ENCODE assay signal across 12 mouse cellular contexts in genomic region chr11:8425226-8425570, GRCm38 (mm10).
DNase-seq lines count a peak whose midpoint lies in the region; ATAC-seq and TF ChIP-seq lines count a peak whose summit lies in the region.
"Had no signal": no experiment of that assay in that cellular context is flagged by ENCODE, and none has a peak within 500 bp of the region (broad histone marks: within the 10 kb centered on the region; RNA-seq: fewer than 3 reads in every experiment).

No protein-coding gene starts in this region.

- H3K9ac ChIP-seq in kidney, postnatal 0 days (ENCODE audit: low read depth, low read length): no peak overlapping the region
- no peak overlapping the region for H3K9ac ChIP-seq in embryonic facial prominence, embryonic 14.5 days (ENCODE audit: low read depth, low read length)
- no peak overlapping the region for H3K9ac ChIP-seq in limb, embryonic 13.5 days
- H3K9ac ChIP-seq: heart, embryonic 12.5 days; liver, embryonic 13.5 days had no signal

- H3K27me3 ChIP-seq in cerebellum, adult 2 months (ENCODE audit: control insufficient read depth, insufficient read depth, low read length): no peaks in the 10 kb centered on the region
- no peaks in the 10 kb centered on the region for H3K27me3 ChIP-seq in kidney, postnatal 0 days (ENCODE audit: insufficient read depth, low read length)
- no peaks in the 10 kb centered on the region for H3K27me3 ChIP-seq in embryonic facial prominence, embryonic 14.5 days (replicated peaks; ENCODE audit: control insufficient read depth, insufficient read depth, low read length)
- H3K27me3 ChIP-seq in limb, embryonic 13.5 days: no peaks in the 10 kb centered on the region
- H3K27me3 ChIP-seq: liver, embryonic 13.5 days had no signal

- H3K4me1 ChIP-seq in cerebellum, adult 2 months (ENCODE audit: control insufficient read depth, insufficient read depth, low read length): peaks cover 9% of the 10 kb centered on the region; the same call in 1 of the 2 replicates
- peaks cover 6% of the 10 kb centered on the region; the same call in 1 of the 2 replicates for H3K4me1 ChIP-seq in kidney, postnatal 0 days (replicated peaks; ENCODE audit: insufficient read depth, low read length)
- H3K4me1 ChIP-seq in embryonic facial prominence, embryonic 14.5 days (ENCODE audit: control insufficient read depth, insufficient read depth, low read length): 0 out of 2 replicates have a peak, but pooled peaks cover 6% of the 10 kb centered on the region
- peaks cover 15% of the 10 kb centered on the region for H3K4me1 ChIP-seq in limb, embryonic 13.5 days
- H3K4me1 ChIP-seq: liver, embryonic 13.5 days had no signal

- peak; percentile 58 to 61 for DNase-seq in cerebellum, adult 2 months
- DNase-seq in cerebellum, adult 11 months: no peak
- DNase-seq in kidney, postnatal 0 days (ENCODE audit: low spot score): no peak
- no peak for DNase-seq in kidney, adult 11 months
- DNase-seq in embryonic facial prominence, embryonic 14.5 days (ENCODE audit: low spot score): no peak
- DNase-seq in left cerebral cortex, postnatal 4 days: no peak
- DNase-seq: liver, embryonic 13.5 days; thymus, adult 2 months had no signal

- no peak overlapping the region for H3K4me2 ChIP-seq in kidney, postnatal 0 days (ENCODE audit: low read length)
- no peak overlapping the region for H3K4me2 ChIP-seq in embryonic facial prominence, embryonic 14.5 days (ENCODE audit: low read depth, low read length)
- H3K4me2 ChIP-seq in limb, embryonic 13.5 days (replicated peaks): no peak overlapping the region
- H3K4me2 ChIP-seq: liver, embryonic 13.5 days had no signal

- no peaks in the 10 kb centered on the region for H3K36me3 ChIP-seq in kidney, postnatal 0 days (ENCODE audit: insufficient read depth, low read length)
- peaks cover 9% of the 10 kb centered on the region for H3K36me3 ChIP-seq in embryonic facial prominence, embryonic 14.5 days (ENCODE audit: control insufficient read depth, insufficient read depth, low read length)
- H3K36me3 ChIP-seq in limb, embryonic 13.5 days: peaks cover 12% of the 10 kb centered on the region
- H3K36me3 ChIP-seq: liver, embryonic 13.5 days had no signal

- TF ChIP-seq POLR2A in cerebellum, adult 2 months (IDR thresholded peaks at IDR 0.05; ENCODE audit: borderline replicate concordance, insufficient read depth, low read length): no peak

- ATAC-seq in kidney, postnatal 0 days (replicated peaks; ENCODE audit: low FRiP score, low read depth): no peak; the same call in 1 of the 2 replicates
- ATAC-seq in embryonic facial prominence, embryonic 14.5 days (ENCODE audit: low read depth): no peak
- 0 out of 2 replicates have a peak, but pooled peaks have one; percentile 3 for ATAC-seq in limb, embryonic 13.5 days (ENCODE audit: low FRiP score, low read depth)
- ATAC-seq in activated CD4-positive, CD25-positive, alpha-beta regulatory T cell, adult 4 months: no peak
- ATAC-seq: inflammation-experienced regulatory T-cells, adult 6 months had no signal

- intact Hi-C loops in left cerebral cortex, postnatal 4 days (cut with DNase I): loop anchor here (5.0 kb wide), 2 partner anchors 97 to 527 kb away; no protein-coding TSS in a partner anchor

- H3K9me3 ChIP-seq in kidney, postnatal 0 days (replicated peaks; ENCODE audit: low read length): no peaks in the 10 kb centered on the region
- H3K9me3 ChIP-seq in embryonic facial prominence, embryonic 14.5 days (ENCODE audit: control insufficient read depth, low read length): no peaks in the 10 kb centered on the region
- no peaks in the 10 kb centered on the region for H3K9me3 ChIP-seq in limb, embryonic 13.5 days
- H3K9me3 ChIP-seq: liver, embryonic 13.5 days had no signal

- TF ChIP-seq CTCF in cerebellum, adult 2 months (IDR thresholded peaks at IDR 0.05; ENCODE audit: borderline replicate concordance, insufficient read depth, low read depth, low read length): no peak
- no peak for TF ChIP-seq CTCF in kidney, postnatal 0 days (IDR thresholded peaks at IDR 0.05; ENCODE audit: low read depth)

- H3K27ac ChIP-seq in cerebellum, adult 2 months (ENCODE audit: insufficient read depth, low read length): peak overlapping the region; percentile 29; the same call in 1 of the 2 replicates
- peak overlapping the region; percentile 78 for H3K27ac ChIP-seq in kidney, postnatal 0 days
- H3K27ac ChIP-seq in embryonic facial prominence, embryonic 14.5 days (replicated peaks; ENCODE audit: low read depth, low read length): 0 out of 2 replicates have a peak overlapping the region, but pooled peaks have one; percentile 46
- H3K27ac ChIP-seq in limb, embryonic 13.5 days: peak overlapping the region; percentile 84
- H3K27ac ChIP-seq: liver, embryonic 13.5 days had no signal

- no peak overlapping the region for H3K4me3 ChIP-seq in cerebellum, adult 2 months (replicated peaks; ENCODE audit: insufficient read depth, low read depth, low read length)
- H3K4me3 ChIP-seq in kidney, postnatal 0 days (replicated peaks; ENCODE audit: low read depth, low read length): no peak overlapping the region
- no peak overlapping the region for H3K4me3 ChIP-seq in embryonic facial prominence, embryonic 14.5 days (ENCODE audit: low read depth, low read length)
- no peak overlapping the region for H3K4me3 ChIP-seq in limb, embryonic 13.5 days
- H3K4me3 ChIP-seq: heart, embryonic 12.5 days; liver, embryonic 13.5 days had no signal

- 20% methylated on average over 5 of the region's 5 CpGs for WGBS in cerebellum, adult 2 months
- WGBS in kidney, postnatal 0 days: 77% methylated on average over 5 of the region's 5 CpGs
- 81% methylated on average over 5 of the region's 5 CpGs for WGBS in embryonic facial prominence, embryonic 14.5 days
- WGBS in limb, embryonic 13.5 days: 78% methylated on average over 5 of the region's 5 CpGs

Comparison
In these comparisons a context has a peak if more than half of its experiments do, and no peak if none do; other contexts are left out.
1. DNase-seq: peak in cerebellum, adult 2 months (2 of 2); none in cerebellum, adult 11 months (single experiment), kidney, postnatal 0 days (single experiment), kidney, adult 11 months (single experiment), embryonic facial prominence, embryonic 14.5 days (single experiment) and left cerebral cortex, postnatal 4 days (single experiment).
2. H3K27ac ChIP-seq: peak in every context shown above with its lines; median percentile 84 in limb, embryonic 13.5 days; 78 in kidney, postnatal 0 days; 46 in embryonic facial prominence, embryonic 14.5 days; 29 in cerebellum, adult 2 months.